In genomic region chr3:151749737-151750136, GRCm38 (mm10) we compare ENCODE assay signal across 9 mouse cellular contexts. TPM values are rescaled to one million over a fixed set of nuclear protein-coding genes. Genes with fewer than 3 reads are reported as not detected.
DNase-seq lines count a peak whose midpoint lies in the region; ATAC-seq and TF ChIP-seq lines count a peak whose summit lies in the region.
"Had no signal": no experiment of that assay in that cellular context is flagged by ENCODE, and none has a peak within 500 bp of the region (broad histone marks: within the 10 kb centered on the region; RNA-seq: fewer than 3 reads in every experiment).

Gene Ifi44, minus strand, starts transcription at chr3:151749960.

- no peak for TF ChIP-seq CTCF in embryonic fibroblast, embryonic 13.5 days (IDR thresholded peaks at IDR 0.05; ENCODE audit: borderline replicate concordance, insufficient read depth, low read length)
- TF ChIP-seq CTCF in lung, adult 2 months (IDR thresholded peaks at IDR 0.05; ENCODE audit: insufficient read depth, low read length), result no peak

- TF ChIP-seq POLR2A in embryonic fibroblast, embryonic 13.5 days (IDR thresholded peaks at IDR 0.05; ENCODE audit: low read depth, low read length), result no peak
- TF ChIP-seq POLR2A in lung, adult 2 months (IDR thresholded peaks at IDR 0.05; ENCODE audit: borderline replicate concordance, extremely low read depth, low read depth, low read length), result no peak

- no peaks in the 10 kb centered on the region for H3K4me1 ChIP-seq in heart, embryonic 13.5 days
- no peaks in the 10 kb centered on the region for H3K4me1 ChIP-seq in embryonic fibroblast, embryonic 13.5 days (ENCODE audit: control insufficient read depth, insufficient read depth, low read length)
- H3K4me1 ChIP-seq in lung, adult 2 months (ENCODE audit: control insufficient read depth, insufficient read depth, low read length), result no peaks in the 10 kb centered on the region; the same call in none of the 2 replicates
- H3K4me1 ChIP-seq in midbrain, embryonic 10.5 days, result no peaks in the 10 kb centered on the region

- peaks cover 4% of the 10 kb centered on the region; the same call in 1 of the 2 replicates for H3K9me3 ChIP-seq in heart, embryonic 13.5 days
- no peaks in the 10 kb centered on the region for H3K9me3 ChIP-seq in midbrain, embryonic 10.5 days (replicated peaks)

- ATAC-seq in heart, embryonic 13.5 days (ENCODE audit: extremely low read depth, insufficient number of reproducible peaks, low FRiP score, low TSS enrichment), result no peak
- ATAC-seq in CD4-positive, CD25-positive, alpha-beta regulatory T cell, adult 4 months, result peak; percentile 43

- H3K9ac ChIP-seq in heart, embryonic 13.5 days, result no peak within 1 kb of the TSS

- DNase-seq in heart, adult 8-10 months (ENCODE audit: low spot score), result no peak
- peak; percentile 8 for DNase-seq in lung, adult 2 months
- no peak for DNase-seq in frontal cortex, postnatal 10 days (ENCODE audit: low spot score in 2 of 2)
- DNase-seq in midbrain, embryonic 10.5 days (ENCODE audit: low spot score), result no peak
- DNase-seq in frontal cortex, postnatal 14 days (ENCODE audit: low spot score in 2 of 2), result no peak

- H3K4me3 ChIP-seq in heart, embryonic 13.5 days, result no peak within 1 kb of the TSS
- peak within 1 kb of the TSS; percentile 18; the same call in 1 of the 2 replicates for H3K4me3 ChIP-seq in embryonic fibroblast, embryonic 13.5 days (ENCODE audit: insufficient read depth, low read length)
- H3K4me3 ChIP-seq in lung, adult 2 months (replicated peaks; ENCODE audit: extremely low read depth, low read depth, low read length), result peak within 1 kb of the TSS; percentile 73
- H3K4me3 ChIP-seq in midbrain, embryonic 10.5 days, result no peak within 1 kb of the TSS

- no peak within 1 kb of the TSS for H3K27ac ChIP-seq in heart, embryonic 13.5 days (replicated peaks)
- H3K27ac ChIP-seq in embryonic fibroblast, embryonic 13.5 days (ENCODE audit: insufficient read depth, low read length), result no peak within 1 kb of the TSS
- H3K27ac ChIP-seq in midbrain, embryonic 10.5 days (replicated peaks), result no peak within 1 kb of the TSS

- peak within 1 kb of the TSS; percentile 30 for H3K4me2 ChIP-seq in heart, embryonic 13.5 days

- H3K27me3 ChIP-seq in heart, embryonic 13.5 days (replicated peaks), result no peaks in the 10 kb centered on the region
- H3K27me3 ChIP-seq in midbrain, embryonic 10.5 days (ENCODE audit: low read depth, poor library complexity, severe bottlenecking), result no peaks in the 10 kb centered on the region

- 49% methylated on average over 7 of the region's 7 CpGs for WGBS in heart, embryonic 13.5 days
- 14% methylated on average over 7 of the region's 7 CpGs for WGBS in lung, adult 2 months
- WGBS in midbrain, embryonic 10.5 days, result 88% methylated on average over 7 of the region's 7 CpGs

- H3K36me3 ChIP-seq in heart, embryonic 13.5 days, result no peaks in the 10 kb centered on the region
- H3K36me3 ChIP-seq in midbrain, embryonic 10.5 days, result no peaks in the 10 kb centered on the region

RNA-seq across cellular contexts. Expression of gene Ifi44, which starts in this region (rescaled TPM):
- 0.85 and 1.1 TPM in 2 replicates for polyA plus RNA-seq in heart, embryonic 13.5 days (2015; fragmentation: Nextera tagmentation; extraction: Ambion mirVana)
- under 1 TPM; 0.30 to 0.72 (median 0.54) TPM for total RNA-seq in heart, adult 8-10 months (2022)
- 10 to 100 TPM in 1 of 2 experiments, 1 to 10 TPM in 1; 7.4 to 10.6 TPM for polyA plus RNA-seq in CD4-positive, CD25-positive, alpha-beta regulatory T cell, adult 4 months (2017; shearing (Covaris generic))
- polyA plus RNA-seq in embryonic fibroblast, embryonic 13.5 days (2011; ENCODE audit: insufficient read length, low read depth, missing spikeins), result 6.3 and 10.4 TPM in 2 replicates
- 2.5 and 3.9 TPM in 2 replicates for polyA plus RNA-seq in lung, adult 2 months (2012; rRNA removed)
- polyA plus RNA-seq in midbrain, embryonic 10.5 days (2016; fragmentation: Nextera tagmentation; extraction: Ambion mirVana), result 0.27 TPM in 1 of 2 replicates, not detected in the other
- total RNA-seq: layer of hippocampus, adult 18-20 months had no signal

Comparison
In these comparisons a context has a peak if more than half of its experiments do, and no peak if none do; other contexts are left out.
1. H3K4me3 ChIP-seq: peak in embryonic fibroblast, embryonic 13.5 days (single experiment) and lung, adult 2 months (single experiment); none in heart, embryonic 13.5 days (single experiment) and midbrain, embryonic 10.5 days (single experiment).